Mouse (Mus musculus): ENCODE data around the gene Atxn7l1. TPM values are rescaled to one million over a fixed set of nuclear protein-coding genes. Genes with fewer than 3 reads are reported as not detected.

The Atxn7l1 gene
- polyA plus RNA-seq, 1 experiment from 2014 or later: 12.9 TPM

DNA sequence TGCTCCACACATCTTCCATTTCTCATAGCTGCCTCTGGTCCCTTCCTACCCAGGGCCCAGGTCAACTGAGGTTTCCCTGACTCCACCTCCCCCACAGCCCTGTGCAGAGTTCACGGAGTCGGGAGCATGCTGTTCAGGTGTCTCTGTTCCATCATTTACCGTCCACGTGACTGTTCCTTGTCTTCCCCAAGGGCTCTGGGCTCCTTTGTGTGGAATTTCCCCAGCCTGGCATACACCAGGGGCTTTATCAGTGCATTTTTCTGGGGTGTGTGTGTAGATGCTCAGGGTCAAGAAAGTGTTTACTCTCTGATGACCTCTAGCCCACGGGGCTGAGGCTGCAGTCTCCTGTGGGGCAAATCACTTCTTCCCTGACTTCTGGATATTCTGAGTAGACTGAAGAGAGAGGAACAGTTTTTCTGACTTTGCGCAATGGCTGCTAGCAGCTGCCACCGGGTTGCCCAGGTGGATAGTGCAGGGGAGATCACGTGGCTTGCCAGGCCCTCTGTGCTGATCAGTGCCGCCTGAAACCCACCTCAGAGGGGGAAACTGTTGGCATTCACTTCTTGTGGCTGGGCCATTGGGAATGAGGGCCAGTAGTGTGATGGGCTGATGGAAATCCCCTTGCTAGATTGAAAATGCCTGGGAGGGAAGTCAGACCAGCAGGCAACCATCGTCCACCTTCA is 27.3 kb downstream of the Atxn7l1 start:
- no peaks in the 10 kb centered on the region for H3K27me3 ChIP-seq (replicated peaks; ENCODE audit: control insufficient read depth, insufficient read depth, low read length)

DNA sequence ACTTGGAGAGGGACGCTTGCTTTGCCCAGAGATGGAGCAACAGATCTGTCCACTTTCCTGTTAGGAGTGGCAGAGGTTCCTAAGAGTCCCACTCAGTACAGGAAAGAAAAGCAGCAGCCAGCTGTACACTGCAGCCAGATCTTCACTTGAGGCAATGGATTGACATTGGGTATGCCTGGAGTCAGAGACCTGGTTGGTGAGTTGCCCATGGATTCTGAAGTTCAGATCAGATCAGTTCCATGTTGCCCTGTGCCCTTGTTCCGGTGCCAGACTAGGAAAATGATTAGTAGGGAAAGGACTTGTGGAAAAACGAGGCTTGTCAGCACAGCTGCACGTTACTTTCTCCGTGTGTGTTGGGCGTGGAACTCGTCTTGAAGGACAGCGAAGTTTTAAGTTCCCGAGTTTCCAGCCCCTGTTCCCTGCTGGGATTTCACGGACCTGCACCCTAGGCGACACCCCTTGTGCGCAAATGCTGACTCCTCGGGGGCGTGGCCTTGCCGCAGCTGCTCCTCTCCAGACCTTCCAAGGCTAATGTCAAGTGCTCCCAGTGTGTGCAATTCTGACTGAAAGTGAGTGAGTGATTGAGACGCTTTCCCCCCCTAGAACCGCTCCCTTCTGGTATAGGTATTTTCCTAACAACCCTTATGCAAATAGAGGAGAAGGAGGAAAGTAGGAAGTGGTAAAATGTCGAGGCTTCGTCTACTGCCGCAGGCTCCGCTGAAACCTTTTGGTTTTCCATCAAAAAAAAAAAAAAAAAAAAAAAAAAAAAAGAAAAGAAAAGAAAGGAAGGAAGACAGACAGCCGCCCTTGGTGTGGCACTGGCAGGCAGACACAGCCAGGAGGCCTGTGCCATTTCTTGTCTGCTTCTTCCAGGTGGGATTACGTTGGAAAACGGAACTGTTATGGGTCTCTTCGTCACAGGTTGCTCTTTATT is 28.4 kb downstream of the Atxn7l1 start:
- peaks cover 48% of the 10 kb centered on the region for H3K4me1 ChIP-seq (ENCODE audit: control insufficient read depth, insufficient read depth, low read length)
- H3K36me3 ChIP-seq (ENCODE audit: control insufficient read depth, insufficient read depth, low read length): no peaks in the 10 kb centered on the region
- 12% methylated on average over 25 of the region's 25 CpGs for WGBS
- H3K9ac ChIP-seq (ENCODE audit: low read depth, low read length): peak overlapping the region; percentile 59; the same call in 1 of the 2 replicates
- no peaks in the 10 kb centered on the region for H3K27me3 ChIP-seq (replicated peaks; ENCODE audit: control insufficient read depth, insufficient read depth, low read length)
- H3K27ac ChIP-seq (ENCODE audit: low read length): no peak overlapping the region
- ATAC-seq: peak; percentile 75
- peak overlapping the region; percentile 35 for H3K4me3 ChIP-seq (ENCODE audit: low read length)
- no peaks in the 10 kb centered on the region for H3K9me3 ChIP-seq (ENCODE audit: control insufficient read depth, low read length)
- H3K4me2 ChIP-seq (ENCODE audit: low read depth, low read length): peak overlapping the region; percentile 65

More for the DNA sequence above, 27.3 kb downstream of the Atxn7l1 start:
- Histone ChIP-seq H3K27ac (ENCODE audit: low read length) (no peak overlapping the region), H3K4me3 (ENCODE audit: low read length) (no peak overlapping the region), H3K9me3 (ENCODE audit: control insufficient read depth, low read length) (no peaks in the 10 kb centered on the region), H3K4me2 (ENCODE audit: low read depth, low read length) (no peak overlapping the region), H3K36me3 (ENCODE audit: control insufficient read depth, insufficient read depth, low read length) (no peaks in the 10 kb centered on the region), H3K9ac (ENCODE audit: low read depth, low read length) (no peak overlapping the region), H3K4me1 (ENCODE audit: control insufficient read depth, insufficient read depth, low read length) (peaks cover 39% of the 10 kb centered on the region)
- ATAC-seq: peak; percentile 15; the same call in 1 of the 2 replicates
- WGBS: 64% methylated on average over 10 of the region's 10 CpGs

DNA sequence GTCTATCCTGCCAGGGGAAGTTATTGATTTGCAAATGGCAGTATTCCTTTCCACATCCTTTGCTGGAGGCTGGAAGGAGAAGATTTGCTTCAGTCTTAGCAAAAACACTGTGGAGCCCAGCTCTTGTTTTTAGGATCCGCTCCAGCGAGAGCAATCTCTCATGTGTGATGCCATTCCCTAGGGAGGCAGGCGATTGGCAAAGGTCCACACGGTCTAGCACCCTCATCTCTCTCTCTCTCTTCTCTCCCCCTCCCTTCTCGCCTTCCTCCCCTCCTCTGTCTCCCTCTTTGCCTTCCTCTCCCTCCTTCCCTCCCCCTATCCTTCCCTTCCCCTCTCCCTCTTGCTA is 29.0 kb downstream of the Atxn7l1 start:
- peak overlapping the region; percentile 35 for H3K4me3 ChIP-seq (ENCODE audit: low read length)

DNA sequence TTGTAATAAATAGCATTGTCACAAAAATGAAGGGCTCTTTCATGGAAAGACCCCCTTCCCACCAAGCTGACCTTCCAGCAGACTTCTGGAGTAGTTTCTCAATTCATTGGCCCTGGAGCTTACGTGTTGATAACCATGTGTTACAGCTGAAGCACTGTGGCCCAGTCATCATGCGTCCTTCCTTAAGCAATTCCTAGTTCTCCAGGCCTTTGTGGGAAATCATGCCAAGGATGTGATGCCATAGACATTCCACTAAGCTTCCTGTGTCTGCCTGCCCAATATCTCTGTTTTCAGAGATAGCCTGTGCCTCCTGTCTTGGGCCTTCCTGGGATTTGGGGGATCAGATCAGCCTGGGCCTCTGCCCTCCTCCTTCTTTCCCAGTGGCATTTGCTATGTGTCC is 32.9 kb downstream of the Atxn7l1 start:
- Histone ChIP-seq H3K4me1 (ENCODE audit: control insufficient read depth, insufficient read depth, low read length) (peaks cover 30% of the 10 kb centered on the region), H3K9ac (ENCODE audit: low read depth, low read length) (no peak overlapping the region), H3K4me2 (ENCODE audit: low read depth, low read length) (no peak overlapping the region), H3K27me3 (replicated peaks; ENCODE audit: control insufficient read depth, insufficient read depth, low read length) (no peaks in the 10 kb centered on the region), H3K4me3 (ENCODE audit: low read length) (no peak overlapping the region), H3K36me3 (ENCODE audit: control insufficient read depth, insufficient read depth, low read length) (no peaks in the 10 kb centered on the region), H3K27ac (ENCODE audit: low read length) (no peak overlapping the region), H3K9me3 (ENCODE audit: control insufficient read depth, low read length) (no peaks in the 10 kb centered on the region)
- ATAC-seq: no peak
- WGBS: 79% methylated on average over 2 of the region's 2 CpGs

More for the DNA sequence above, 29.0 kb downstream of the Atxn7l1 start:
- H3K9me3 ChIP-seq (ENCODE audit: control insufficient read depth, low read length): no peaks in the 10 kb centered on the region
- H3K4me2 ChIP-seq (ENCODE audit: low read depth, low read length): peak overlapping the region; percentile 65
- H3K36me3 ChIP-seq (ENCODE audit: control insufficient read depth, insufficient read depth, low read length): no peaks in the 10 kb centered on the region
- WGBS: 45% methylated on average over 5 of the region's 5 CpGs
- H3K9ac ChIP-seq (ENCODE audit: low read depth, low read length): 0 out of 2 replicates have a peak overlapping the region, but pooled peaks have one; percentile 59
- no peak overlapping the region for H3K27ac ChIP-seq (ENCODE audit: low read length)
- no peak for ATAC-seq
- H3K27me3 ChIP-seq (replicated peaks; ENCODE audit: control insufficient read depth, insufficient read depth, low read length): no peaks in the 10 kb centered on the region
- peaks cover 50% of the 10 kb centered on the region for H3K4me1 ChIP-seq (ENCODE audit: control insufficient read depth, insufficient read depth, low read length)

- H3K4me1 ChIP-seq (ENCODE audit: control insufficient read depth, insufficient read depth, low read length): peaks cover 16% of the 10 kb centered on the region
- no peak overlapping the region for H3K4me3 ChIP-seq (ENCODE audit: low read length)
- ATAC-seq: no peak
- 75% methylated on average over 4 of the region's 4 CpGs for WGBS
- H3K36me3 ChIP-seq (ENCODE audit: control insufficient read depth, insufficient read depth, low read length): no peaks in the 10 kb centered on the region
- H3K4me2 ChIP-seq (ENCODE audit: low read depth, low read length): no peak overlapping the region
- H3K27ac ChIP-seq (ENCODE audit: low read length): no peak overlapping the region
- no peak overlapping the region for H3K9ac ChIP-seq (ENCODE audit: low read depth, low read length)
- no peaks in the 10 kb centered on the region for H3K9me3 ChIP-seq (ENCODE audit: control insufficient read depth, low read length)
- no peaks in the 10 kb centered on the region for H3K27me3 ChIP-seq (replicated peaks; ENCODE audit: control insufficient read depth, insufficient read depth, low read length)
These were observed 34.4 kb downstream of the Atxn7l1 start for GRCm38 (mm10) chr12:33181875-33182274.

DNA sequence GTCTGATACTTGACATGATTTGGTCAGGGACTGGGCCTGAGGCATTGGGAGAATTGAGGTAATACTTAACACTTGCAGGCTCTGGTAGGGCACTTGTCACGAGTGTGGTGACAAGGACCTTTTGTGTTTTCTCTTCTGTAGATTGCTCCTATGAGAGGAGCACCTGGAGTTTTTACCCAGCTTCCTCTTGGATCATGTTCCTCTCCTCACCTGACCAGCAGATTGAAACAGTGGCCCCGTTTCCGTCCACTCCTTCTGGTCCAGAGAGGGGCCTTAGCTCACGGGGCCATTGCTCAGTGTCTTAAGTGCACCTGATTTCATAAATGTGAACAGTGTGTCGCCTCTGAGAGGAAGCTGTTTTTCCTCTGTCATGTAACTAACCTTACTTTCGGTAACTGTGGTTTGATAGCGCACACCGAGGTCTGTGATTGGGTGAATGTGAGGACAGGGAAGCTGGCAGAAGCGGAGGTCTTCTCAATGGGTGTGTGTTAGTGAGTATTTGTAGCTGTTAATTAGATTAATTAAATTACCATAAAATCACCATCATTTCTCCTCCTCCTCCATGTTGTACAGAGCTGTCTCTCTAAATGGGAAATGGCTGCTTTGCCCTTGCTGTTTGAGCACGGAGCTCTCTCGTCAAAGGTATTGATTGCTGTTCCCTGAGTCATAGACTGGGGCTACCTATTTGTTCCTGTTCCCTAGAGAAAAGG is 35.1 kb downstream of the Atxn7l1 start:
- WGBS: 77% methylated on average over 11 of the region's 11 CpGs
- no peaks in the 10 kb centered on the region for H3K27me3 ChIP-seq (replicated peaks; ENCODE audit: control insufficient read depth, insufficient read depth, low read length)
- ATAC-seq: no peak
- H3K4me2 ChIP-seq (ENCODE audit: low read depth, low read length): no peak overlapping the region
- H3K27ac ChIP-seq (ENCODE audit: low read length): no peak overlapping the region
- H3K36me3 ChIP-seq (ENCODE audit: control insufficient read depth, insufficient read depth, low read length): no peaks in the 10 kb centered on the region
- H3K4me3 ChIP-seq (ENCODE audit: low read length): no peak overlapping the region
- no peaks in the 10 kb centered on the region for H3K9me3 ChIP-seq (ENCODE audit: control insufficient read depth, low read length)
- peaks cover 16% of the 10 kb centered on the region for H3K4me1 ChIP-seq (ENCODE audit: control insufficient read depth, insufficient read depth, low read length)
- H3K9ac ChIP-seq (ENCODE audit: low read depth, low read length): no peak overlapping the region

DNA sequence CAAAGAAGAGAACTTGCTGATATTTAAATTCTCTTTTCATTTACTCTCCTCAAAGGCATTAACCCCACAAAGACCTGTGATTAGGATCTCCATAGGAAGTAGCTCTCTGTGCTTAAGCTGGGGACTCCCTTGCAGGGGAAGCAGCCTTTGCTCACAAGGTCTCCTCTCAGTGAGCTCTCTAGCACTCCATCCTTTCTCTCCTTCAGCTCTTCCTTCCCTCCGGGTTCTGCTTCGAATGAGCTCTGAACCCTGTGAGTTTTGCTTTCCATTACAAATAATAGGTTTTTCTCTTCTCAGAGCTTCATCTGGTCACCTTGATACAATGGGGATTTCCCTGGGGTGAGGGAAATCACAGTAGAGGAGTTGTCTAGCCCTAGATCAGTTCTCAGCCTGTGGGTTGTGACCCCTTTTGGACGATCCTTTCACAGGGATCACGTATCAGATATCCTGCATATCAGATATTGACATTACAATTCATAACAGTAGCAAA is 35.7 kb downstream of the Atxn7l1 start:
- ATAC-seq: no peak
- Histone ChIP-seq H3K27me3 (replicated peaks; ENCODE audit: control insufficient read depth, insufficient read depth, low read length) (no peaks in the 10 kb centered on the region), H3K36me3 (ENCODE audit: control insufficient read depth, insufficient read depth, low read length) (no peaks in the 10 kb centered on the region), H3K9ac (ENCODE audit: low read depth, low read length) (no peak overlapping the region), H3K27ac (ENCODE audit: low read length) (no peak overlapping the region), H3K4me1 (ENCODE audit: control insufficient read depth, insufficient read depth, low read length) (peaks cover 16% of the 10 kb centered on the region), H3K4me2 (ENCODE audit: low read depth, low read length) (no peak overlapping the region), H3K9me3 (ENCODE audit: control insufficient read depth, low read length) (no peaks in the 10 kb centered on the region), H3K4me3 (ENCODE audit: low read length) (no peak overlapping the region)
- WGBS: 82% methylated on average over 4 of the region's 4 CpGs

DNA sequence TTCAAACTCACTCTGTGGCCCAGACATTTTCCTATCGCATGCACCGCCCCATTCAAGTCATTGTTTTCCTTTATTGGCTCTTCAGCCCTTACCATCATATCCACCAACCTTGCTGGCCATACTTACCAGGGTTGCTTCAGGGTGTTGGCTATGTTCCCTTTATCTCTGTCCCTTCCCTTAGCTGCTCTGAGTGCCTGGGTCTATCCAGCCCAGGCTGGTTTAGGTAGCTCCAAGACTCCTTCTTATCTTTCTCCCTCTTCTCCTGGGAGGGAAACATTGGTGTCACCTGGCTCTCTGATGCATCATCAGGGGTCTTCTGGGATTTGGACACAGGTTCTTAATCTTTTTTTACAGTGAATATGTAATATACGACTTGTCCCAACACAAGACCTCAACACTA is 36.6 kb downstream of the Atxn7l1 start:
- no peak overlapping the region for H3K4me2 ChIP-seq (ENCODE audit: low read depth, low read length)
- WGBS: 95% methylated on average over 3 of the region's 3 CpGs

DNA sequence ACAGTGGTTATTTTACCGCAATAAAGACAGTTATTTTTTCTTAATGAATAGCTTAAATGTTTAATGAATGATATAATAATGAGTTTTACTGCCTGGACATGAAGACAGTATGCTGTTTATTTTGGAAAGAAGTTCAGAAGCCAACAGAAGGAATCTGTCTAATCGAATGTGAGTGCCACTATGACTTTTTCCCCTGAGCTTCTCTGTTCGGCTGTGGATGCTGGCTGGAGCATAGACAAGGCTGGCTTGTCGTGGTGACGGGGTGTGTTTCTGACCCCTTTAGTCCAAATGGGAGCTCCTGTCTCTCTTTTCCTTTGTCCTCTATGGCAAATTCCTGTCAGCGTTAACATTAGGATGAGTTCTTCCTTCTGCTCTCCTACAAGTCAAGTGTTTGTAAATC is 37.6 kb downstream of the Atxn7l1 start:
- Histone ChIP-seq H3K27me3 (replicated peaks; ENCODE audit: control insufficient read depth, insufficient read depth, low read length) (no peaks in the 10 kb centered on the region), H3K4me3 (ENCODE audit: low read length) (no peak overlapping the region), H3K27ac (ENCODE audit: low read length) (no peak overlapping the region; the same call in 1 of the 2 replicates), H3K9ac (ENCODE audit: low read depth, low read length) (no peak overlapping the region), H3K4me2 (ENCODE audit: low read depth, low read length) (no peak overlapping the region), H3K36me3 (ENCODE audit: control insufficient read depth, insufficient read depth, low read length) (no peaks in the 10 kb centered on the region), H3K4me1 (ENCODE audit: control insufficient read depth, insufficient read depth, low read length) (peaks cover 13% of the 10 kb centered on the region), H3K9me3 (ENCODE audit: control insufficient read depth, low read length) (no peaks in the 10 kb centered on the region)
- no peak for ATAC-seq
- WGBS: 54% methylated on average over 6 of the region's 6 CpGs

More for the DNA sequence above, 36.6 kb downstream of the Atxn7l1 start:
- 0 out of 2 replicates have a peak, but pooled peaks have one; percentile 19 for ATAC-seq
- peaks cover 16% of the 10 kb centered on the region for H3K4me1 ChIP-seq (ENCODE audit: control insufficient read depth, insufficient read depth, low read length)
- H3K9ac ChIP-seq (ENCODE audit: low read depth, low read length): no peak overlapping the region
- no peaks in the 10 kb centered on the region for H3K36me3 ChIP-seq (ENCODE audit: control insufficient read depth, insufficient read depth, low read length)
- no peak overlapping the region for H3K4me3 ChIP-seq (ENCODE audit: low read length)
- no peak overlapping the region for H3K27ac ChIP-seq (ENCODE audit: low read length)
- no peaks in the 10 kb centered on the region for H3K27me3 ChIP-seq (replicated peaks; ENCODE audit: control insufficient read depth, insufficient read depth, low read length)
- no peaks in the 10 kb centered on the region for H3K9me3 ChIP-seq (ENCODE audit: control insufficient read depth, low read length)
